Mouse (Mus musculus): ENCODE results near the gene Gm10563. TPM values are rescaled to one million over a fixed set of nuclear protein-coding genes. Genes with fewer than 3 reads are reported as not detected.
"Not testable (repeated sequence)": the region's sequence is repeated elsewhere in the genome, so short reads cannot be mapped to it uniquely, and the experiment has no call there.

Gene Gm10563
- polyA plus RNA-seq, 1 experiment, result not detected

DNA sequence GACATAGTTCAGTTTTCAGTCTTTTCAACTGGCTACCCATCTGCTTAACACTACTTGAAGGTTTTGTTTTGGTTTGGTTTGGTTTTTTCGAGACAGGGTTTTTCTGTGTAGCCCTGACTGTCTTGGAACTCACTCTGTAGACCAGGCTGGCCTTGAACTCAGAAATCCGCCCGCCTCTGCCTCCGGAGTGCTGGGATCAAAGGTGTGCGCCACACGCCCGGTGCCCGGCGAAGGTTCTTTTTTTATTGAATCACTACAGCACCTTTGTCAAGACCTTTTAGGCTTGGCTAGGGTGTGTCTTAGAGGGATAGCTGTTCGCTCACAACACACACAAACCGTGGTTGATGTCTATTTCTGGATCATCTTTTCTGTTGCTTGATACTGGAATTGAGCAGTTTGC lies 74.9 kb downstream of the Gm10563 start:
- 45% methylated on average over 11 of the region's 11 CpGs for WGBS

DNA sequence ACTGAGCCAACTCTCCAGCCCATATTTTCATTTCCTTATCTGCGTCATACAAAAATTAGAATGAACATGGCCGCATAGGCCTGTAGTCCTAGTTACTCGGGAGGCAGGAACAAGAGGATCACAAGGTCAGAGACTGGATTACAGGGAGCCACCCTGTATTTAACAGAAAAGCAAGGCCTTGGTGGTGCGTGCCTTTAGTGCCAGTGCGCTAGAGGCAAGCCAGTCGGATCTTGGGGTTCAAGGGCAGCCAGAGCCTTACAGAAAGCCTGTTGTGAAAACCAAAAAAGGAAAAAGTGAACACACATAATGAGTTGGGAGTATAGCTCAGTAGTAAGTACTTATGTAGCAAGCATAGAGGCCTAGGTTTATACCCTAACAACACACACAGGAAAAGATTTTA lies 75.4 kb downstream of the Gm10563 start:
- WGBS, result 80% methylated on average over 6 of the region's 6 CpGs
- DNase-seq (ENCODE audit: low read depth, low spot score), result no peak

More for the DNA sequence above, 74.9 kb downstream of the Gm10563 start:
- not testable (repeated sequence) for DNase-seq (ENCODE audit: low read depth, low spot score)

GRCm38 (mm10) chr4:155568632-155569370 lies 76.4 kb downstream of the Gm10563 start:
- WGBS, result 57% methylated on average over 7 of the region's 7 CpGs
- DNase-seq (ENCODE audit: low read depth, low spot score), result no peak

- no peak for DNase-seq (ENCODE audit: low read depth, low spot score)
- WGBS, result 3% methylated on average over 2 of the region's 2 CpGs
These were observed 77.0 kb downstream of the Gm10563 start for GRCm38 (mm10) chr4:155568170-155568569.

- 60% methylated on average over 8 of the region's 8 CpGs for WGBS
- no peak for DNase-seq (ENCODE audit: low read depth, low spot score)
These were observed 78.7 kb downstream of the Gm10563 start for GRCm38 (mm10) chr4:155566555-155566954.

Other genes with a start within 250 kb of the Gm10563 start
- gene Gabrd, start 247.3 kb downstream of the Gm10563 start, polyA plus RNA-seq (2012; rRNA removed), result 0.51 and 0.94 TPM in 2 replicates
- 1.2 and 2.6 TPM in 2 replicates for gene Cfap74, start 236.2 kb downstream of the Gm10563 start, polyA plus RNA-seq (2012; rRNA removed)
- gene Tmem52, start 176.3 kb downstream of the Gm10563 start, polyA plus RNA-seq (2012; rRNA removed), result 0.57 and 2.5 TPM in 2 replicates
- 1,100 and 1,475 TPM in 2 replicates for gene Gnb1, start 154.0 kb downstream of the Gm10563 start, polyA plus RNA-seq (2012; rRNA removed)
- gene Nadk, start 83.0 kb downstream of the Gm10563 start, polyA plus RNA-seq (2012; rRNA removed), result 142 and 164 TPM in 2 replicates
- gene Slc35e2, start 44.0 kb downstream of the Gm10563 start, polyA plus RNA-seq (2012; rRNA removed), result 11.4 and 23.7 TPM in 2 replicates
- 43.3 and 43.8 TPM in 2 replicates for gene Cdk11b, start 20.6 kb downstream of the Gm10563 start, polyA plus RNA-seq (2012; rRNA removed)
- 19.6 and 19.7 TPM in 2 replicates for gene Mmp23, start 8.0 kb upstream of the Gm10563 start, polyA plus RNA-seq (2012; rRNA removed)
- 36.6 and 47.6 TPM in 2 replicates for gene Mib2, start 23.8 kb upstream of the Gm10563 start, polyA plus RNA-seq (2012; rRNA removed)
- gene Fndc10, start 48.9 kb upstream of the Gm10563 start, polyA plus RNA-seq (2012; rRNA removed), result 10.1 and 12.2 TPM in 2 replicates
- gene Ssu72, start 59.4 kb upstream of the Gm10563 start, polyA plus RNA-seq (2012; rRNA removed), result 125 and 153 TPM in 2 replicates
- 0.40 and 0.51 TPM in 2 replicates for gene Tmem240, start 89.4 kb upstream of the Gm10563 start, polyA plus RNA-seq (2012; rRNA removed)
- gene Atad3a, start 115.7 kb upstream of the Gm10563 start, polyA plus RNA-seq (2012; rRNA removed), result 78.3 and 91.6 TPM in 2 replicates
- 10.6 and 36.8 TPM in 2 replicates for gene Vwa1, start 129.3 kb upstream of the Gm10563 start, polyA plus RNA-seq (2012; rRNA removed)
- 0.55 and 1.2 TPM in 2 replicates for gene Tmem88b, start 140.5 kb upstream of the Gm10563 start, polyA plus RNA-seq (2012; rRNA removed)
- not detected in 2 replicates for gene Ankrd65, start 145.0 kb upstream of the Gm10563 start, polyA plus RNA-seq (2012; rRNA removed)
- gene Mrpl20, start 157.5 kb upstream of the Gm10563 start, polyA plus RNA-seq (2012; rRNA removed), result 73.4 and 84.4 TPM in 2 replicates
- gene Ccnl2, start 167.1 kb upstream of the Gm10563 start, polyA plus RNA-seq (2012; rRNA removed), result 45.9 and 63.9 TPM in 2 replicates
- 123 and 143 TPM in 2 replicates for gene Aurkaip1, start 185.9 kb upstream of the Gm10563 start, polyA plus RNA-seq (2012; rRNA removed)
- gene Mxra8, start 194.3 kb upstream of the Gm10563 start, polyA plus RNA-seq (2012; rRNA removed), result 55.5 and 69.3 TPM in 2 replicates
- 73.8 and 106 TPM in 2 replicates for gene Dvl1, start 202.0 kb upstream of the Gm10563 start, polyA plus RNA-seq (2012; rRNA removed)
- 1.3 and 1.9 TPM in 2 replicates for gene Tas1r3, start 218.0 kb upstream of the Gm10563 start, polyA plus RNA-seq (2012; rRNA removed)
- 51.3 and 55.5 TPM in 2 replicates for gene Cptp, start 224.0 kb upstream of the Gm10563 start, polyA plus RNA-seq (2012; rRNA removed)
- 36.6 and 36.7 TPM in 2 replicates for gene Ints11, start 224.1 kb upstream of the Gm10563 start, polyA plus RNA-seq (2012; rRNA removed)
- gene Pusl1, start 246.4 kb upstream of the Gm10563 start, polyA plus RNA-seq (2012; rRNA removed), result 31.4 and 39.4 TPM in 2 replicates
- gene Acap3, start 246.4 kb upstream of the Gm10563 start, polyA plus RNA-seq (2012; rRNA removed), result 9.5 and 16.3 TPM in 2 replicates

Data from large intestine, adult 2 months (tissue).